ENCODE assay signal across 10 mouse cellular contexts in the genomic region with DNA sequence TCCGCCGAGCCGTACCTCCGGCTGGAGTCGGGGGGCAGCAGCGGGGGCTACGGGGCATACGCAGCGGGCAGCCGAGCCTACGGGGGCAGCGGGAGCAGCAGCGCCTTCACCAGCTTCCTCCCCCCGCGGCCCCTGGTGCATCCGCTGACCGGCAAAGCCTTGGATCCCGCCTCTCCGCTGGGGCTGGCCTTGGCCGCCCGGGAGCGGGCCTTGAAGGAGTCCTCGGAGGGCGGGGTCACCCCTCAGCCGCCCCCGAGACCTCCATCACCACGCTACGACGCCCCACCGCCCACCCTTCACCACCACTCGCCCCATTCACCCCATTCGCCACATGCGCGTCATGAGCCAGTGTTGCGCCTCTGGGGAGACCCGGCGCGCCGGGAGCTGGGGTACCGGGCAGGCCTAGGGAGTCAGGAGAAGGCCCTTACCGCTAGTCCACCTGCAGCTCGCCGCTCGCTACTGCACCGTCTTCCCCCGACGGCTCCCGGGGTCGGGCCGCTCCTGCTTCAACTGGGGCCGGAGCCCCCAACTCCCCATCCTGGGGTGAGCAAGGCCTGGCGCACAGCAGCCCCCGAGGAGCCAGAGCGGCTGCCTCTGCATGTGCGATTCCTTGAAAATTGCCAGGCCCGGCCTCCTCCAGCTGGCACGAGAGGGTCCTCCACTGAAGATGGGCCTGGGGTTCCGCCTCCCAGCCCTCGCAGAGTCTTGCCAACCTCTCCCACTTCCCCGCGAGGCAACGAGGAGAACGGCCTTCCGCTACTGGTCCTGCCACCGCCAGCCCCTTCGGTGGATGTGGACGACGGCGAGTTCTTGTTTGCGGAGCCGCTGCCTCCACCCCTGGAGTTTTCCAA. TPM values are rescaled to one million over a fixed set of nuclear protein-coding genes. Genes with fewer than 3 reads are reported as not detected.
DNase-seq lines count a peak whose midpoint lies in the region; ATAC-seq and TF ChIP-seq lines count a peak whose summit lies in the region.
"Had no signal": no experiment of that assay in that cellular context is flagged by ENCODE, and none has a peak within 500 bp of the region (broad histone marks: within the 10 kb centered on the region; RNA-seq: fewer than 3 reads in every experiment).

No protein-coding gene starts in this region.

- no peak for ATAC-seq in lung, postnatal 0 days
- no peak for ATAC-seq in hindbrain, embryonic 15.5 days (ENCODE audit: low FRiP score, low read depth)
- ATAC-seq in neural tube, embryonic 14.5 days (ENCODE audit: low read depth) = no peak
- no peak for ATAC-seq in frontal cortex, adult (ENCODE audit: low TSS enrichment)
- no peak for ATAC-seq in monocyte, adult 5-6 weeks (replicated peaks; ENCODE audit: insufficient number of reproducible peaks, low FRiP score, low TSS enrichment, poor library complexity, severe bottlenecking)

- H3K4me3 ChIP-seq in lung, postnatal 0 days (ENCODE audit: low read depth, low read length) = 0 out of 2 replicates have a peak overlapping the region, but pooled peaks have one; percentile 3
- H3K4me3 ChIP-seq in hindbrain, embryonic 15.5 days = no peak overlapping the region; the same call in 1 of the 2 replicates
- H3K4me3 ChIP-seq in neural tube, embryonic 14.5 days (ENCODE audit: low read depth, low read length) = no peak overlapping the region

- peak; percentile 22 for DNase-seq in embryo, embryonic 11 days
- no peak for DNase-seq in embryo, embryonic 10 days (ENCODE audit: low spot score)
- DNase-seq in lung, postnatal 0 days (ENCODE audit: low spot score) = no peak
- no peak for DNase-seq in lung, postnatal 36 days

- TF ChIP-seq EP300 in lung, postnatal 0 days (IDR thresholded peaks at IDR 0.05) = no peak

- no peaks in the 10 kb centered on the region for H3K4me1 ChIP-seq in lung, postnatal 0 days (ENCODE audit: insufficient read depth, low read depth, low read length)
- H3K4me1 ChIP-seq in hindbrain, embryonic 15.5 days (replicated peaks) = peaks cover 46% of the 10 kb centered on the region
- H3K4me1 ChIP-seq in neural tube, embryonic 14.5 days (ENCODE audit: control insufficient read depth, insufficient read depth, low read length) = peaks cover 5% of the 10 kb centered on the region; the same call in 1 of the 2 replicates

- TF ChIP-seq CTCF in lung, postnatal 0 days (IDR thresholded peaks at IDR 0.05) = no peak

- H3K36me3 ChIP-seq in lung, postnatal 0 days (ENCODE audit: insufficient read depth, low read length) = no peaks in the 10 kb centered on the region
- H3K36me3 ChIP-seq in hindbrain, embryonic 15.5 days = peaks cover 25% of the 10 kb centered on the region
- peaks cover 9% of the 10 kb centered on the region; the same call in 1 of the 2 replicates for H3K36me3 ChIP-seq in neural tube, embryonic 14.5 days (ENCODE audit: control insufficient read depth, insufficient read depth, low read length)

- WGBS in lung, postnatal 0 days = 4% methylated on average over 54 of the region's 71 CpGs
- WGBS in hindbrain, embryonic 15.5 days = 11% methylated on average over 65 of the region's 71 CpGs
- WGBS in neural tube, embryonic 14.5 days = 4% methylated on average over 67 of the region's 71 CpGs

- H3K9ac ChIP-seq in lung, postnatal 0 days (replicated peaks; ENCODE audit: low read depth) = no peak overlapping the region
- H3K9ac ChIP-seq in hindbrain, embryonic 15.5 days = no peak overlapping the region
- H3K9ac ChIP-seq in neural tube, embryonic 14.5 days (replicated peaks; ENCODE audit: low read depth, low read length) = 0 out of 2 replicates have a peak overlapping the region, but pooled peaks have one; percentile 28

- no peak overlapping the region for H3K27ac ChIP-seq in lung, postnatal 0 days (ENCODE audit: low read length)
- no peak overlapping the region for H3K27ac ChIP-seq in hindbrain, embryonic 15.5 days (replicated peaks)
- no peak overlapping the region for H3K27ac ChIP-seq in neural tube, embryonic 14.5 days (ENCODE audit: low read depth, low read length)

- peak overlapping the region; percentile 19 for H3K4me2 ChIP-seq in lung, postnatal 0 days (replicated peaks; ENCODE audit: low read depth, low read length)
- peak overlapping the region; percentile 2; the same call in 1 of the 2 replicates for H3K4me2 ChIP-seq in hindbrain, embryonic 15.5 days
- H3K4me2 ChIP-seq in neural tube, embryonic 14.5 days (ENCODE audit: low read depth, low read length) = no peak overlapping the region

- no peaks in the 10 kb centered on the region for H3K9me3 ChIP-seq in lung, postnatal 0 days (ENCODE audit: low read length)
- no peaks in the 10 kb centered on the region for H3K9me3 ChIP-seq in hindbrain, embryonic 15.5 days
- no peaks in the 10 kb centered on the region for H3K9me3 ChIP-seq in neural tube, embryonic 14.5 days (ENCODE audit: control insufficient read depth, low read length)

- H3K27me3 ChIP-seq in lung, postnatal 0 days (replicated peaks; ENCODE audit: insufficient read depth, low read length) = peaks cover 65% of the 10 kb centered on the region
- peaks cover 27% of the 10 kb centered on the region for H3K27me3 ChIP-seq in hindbrain, embryonic 15.5 days
- peaks cover 28% of the 10 kb centered on the region for H3K27me3 ChIP-seq in neural tube, embryonic 14.5 days (ENCODE audit: control insufficient read depth, insufficient read depth, low read length)

RNA-seq across cellular contexts. Expression of gene Syt3, which starts 30.9 kb away (rescaled TPM):
- 0.85 and 1.4 TPM in 2 replicates for polyA plus RNA-seq in lung, postnatal 0 days (2015; fragmentation: Nextera tagmentation; extraction: Ambion mirVana)
- polyA plus RNA-seq in hindbrain, embryonic 15.5 days (2015; fragmentation: Nextera tagmentation; extraction: Ambion mirVana) = 58.9 and 68.8 TPM in 2 replicates
- 52.7 and 68.4 TPM in 2 replicates for polyA plus RNA-seq in neural tube, embryonic 14.5 days (2014; fragmentation: Nextera tagmentation; extraction: Ambion mirVana)
- not detected in 3 replicates for total RNA-seq in monocyte, adult 5-6 weeks (2017)
- polyA plus RNA-seq: liver, embryonic 16.5 days had no signal

RNA-seq across cellular contexts. Expression of gene 1700008O03Rik, which starts 32.6 kb away (rescaled TPM):
- 0.87 and 1.2 TPM in 2 replicates for polyA plus RNA-seq in lung, postnatal 0 days (2015; fragmentation: Nextera tagmentation; extraction: Ambion mirVana)
- polyA plus RNA-seq in hindbrain, embryonic 15.5 days (2015; fragmentation: Nextera tagmentation; extraction: Ambion mirVana) = 2.8 and 2.9 TPM in 2 replicates
- 2.0 and 2.6 TPM in 2 replicates for polyA plus RNA-seq in neural tube, embryonic 14.5 days (2014; fragmentation: Nextera tagmentation; extraction: Ambion mirVana)
- 3.5 TPM in 1 of 3 replicates, not detected in the others for total RNA-seq in monocyte, adult 5-6 weeks (2017)

RNA-seq across cellular contexts. Expression of gene Shank1, which starts 42.9 kb away (rescaled TPM):
- 0.23 and 0.27 TPM in 2 replicates for polyA plus RNA-seq in lung, postnatal 0 days (2015; fragmentation: Nextera tagmentation; extraction: Ambion mirVana)
- 38.7 and 42.3 TPM in 2 replicates for polyA plus RNA-seq in hindbrain, embryonic 15.5 days (2015; fragmentation: Nextera tagmentation; extraction: Ambion mirVana)
- 39.9 and 62.7 TPM in 2 replicates for polyA plus RNA-seq in neural tube, embryonic 14.5 days (2014; fragmentation: Nextera tagmentation; extraction: Ambion mirVana)
- total RNA-seq in monocyte, adult 5-6 weeks (2017) = 0.19 to 1.2 TPM in 2 of 3 replicates, not detected in the other
- total RNA-seq: common myeloid progenitor, adult 5-6 weeks had no signal

RNA-seq across cellular contexts. Expression of gene Clec11a, which starts 46.3 kb away (rescaled TPM):
- polyA plus RNA-seq in lung, postnatal 0 days (2015; fragmentation: Nextera tagmentation; extraction: Ambion mirVana) = 2.1 and 2.5 TPM in 2 replicates
- 3.0 and 3.4 TPM in 2 replicates for polyA plus RNA-seq in hindbrain, embryonic 15.5 days (2015; fragmentation: Nextera tagmentation; extraction: Ambion mirVana)
- polyA plus RNA-seq in neural tube, embryonic 14.5 days (2014; fragmentation: Nextera tagmentation; extraction: Ambion mirVana) = 2.8 and 4.6 TPM in 2 replicates
- 0.49 to 1.6 TPM (median 0.85 TPM) in 3 replicates for total RNA-seq in monocyte, adult 5-6 weeks (2017)

Comparison
In these comparisons a context has a peak if more than half of its experiments do, and no peak if none do; other contexts are left out.
1. RNA of gene Syt3, which starts 30.9 kb away (polyA plus RNA-seq): 58.9 to 68.8 TPM in hindbrain, embryonic 15.5 days and 52.7 to 68.4 TPM in neural tube, embryonic 14.5 days; 0.85 to 1.4 TPM in lung, postnatal 0 days; every median in the first group is over 10 times any median in the second.
2. RNA of gene Shank1, which starts 42.9 kb away (polyA plus RNA-seq): 39.9 to 62.7 TPM in neural tube, embryonic 14.5 days and 38.7 to 42.3 TPM in hindbrain, embryonic 15.5 days; 0.23 to 0.27 TPM in lung, postnatal 0 days; every median in the first group is over 10 times any median in the second.